Mouse (Mus musculus) mesoderm, embryonic 11.5 days (tissue): ENCODE data around the gene Kcnj14.

Experiments used
- DNase-seq: peaks from one replicate; pipeline ENCODE4 v3.0.0-alpha.2; 2012; ENCODE audit warnings: low read depth, low spot score

The Kcnj14 gene

GRCm38 (mm10) chr7:45766764-45767163 lies 57.8 kb downstream of the Kcnj14 start:
- DNase-seq: no peak
